ENCODE assay signal across 18 mouse cellular contexts in the genomic region with DNA sequence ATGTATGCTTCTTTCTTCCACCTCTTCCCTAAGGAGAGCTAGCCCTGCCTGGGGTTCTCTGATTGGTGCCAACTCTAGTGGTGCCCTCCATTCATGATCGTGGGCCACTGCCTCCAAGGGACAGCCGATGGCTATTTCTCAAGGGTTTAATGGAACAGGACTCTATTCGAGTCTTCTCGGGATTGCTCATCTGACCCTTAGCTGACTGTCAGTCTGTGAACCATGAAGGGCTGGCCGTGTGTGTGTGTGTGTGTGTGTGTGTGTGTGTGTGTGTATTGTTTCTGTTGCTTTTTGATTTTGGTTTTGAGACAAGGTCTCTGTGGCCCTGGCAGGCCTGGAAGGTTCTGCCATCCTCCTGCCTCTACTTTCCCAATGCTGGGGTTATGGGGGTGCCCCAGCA. TPM values are rescaled to one million over a fixed set of nuclear protein-coding genes. Genes with fewer than 3 reads are reported as not detected.
DNase-seq lines count a peak whose midpoint lies in the region; ATAC-seq and TF ChIP-seq lines count a peak whose summit lies in the region.
"Had no signal": no experiment of that assay in that cellular context is flagged by ENCODE, and none has a peak within 500 bp of the region (broad histone marks: within the 10 kb centered on the region; RNA-seq: fewer than 3 reads in every experiment).

No protein-coding gene starts in this region.

- TF ChIP-seq CTCF in lung, postnatal 0 days (IDR thresholded peaks at IDR 0.05) = no peak

- peaks cover 9% of the 10 kb centered on the region for H3K27me3 ChIP-seq in heart, embryonic 12.5 days (replicated peaks)
- no peaks in the 10 kb centered on the region for H3K27me3 ChIP-seq in lung, postnatal 0 days (replicated peaks; ENCODE audit: insufficient read depth, low read length)
- H3K27me3 ChIP-seq in hindbrain, embryonic 12.5 days = peaks cover 5% of the 10 kb centered on the region; the same call in 1 of the 2 replicates
- no peaks in the 10 kb centered on the region for H3K27me3 ChIP-seq in forebrain, embryonic 11.5 days (ENCODE audit: control insufficient read depth, insufficient read depth, low read length)
- H3K27me3 ChIP-seq: forebrain, embryonic 13.5 days had no signal

- H3K27ac ChIP-seq in heart, embryonic 12.5 days (ENCODE audit: poor library complexity, severe bottlenecking) = no peak overlapping the region
- H3K27ac ChIP-seq in lung, postnatal 0 days (ENCODE audit: low read length) = peak overlapping the region; percentile 84
- H3K27ac ChIP-seq in hindbrain, embryonic 12.5 days = no peak overlapping the region
- no peak overlapping the region for H3K27ac ChIP-seq in forebrain, embryonic 11.5 days (ENCODE audit: low read depth, low read length)
- H3K27ac ChIP-seq: forebrain, embryonic 13.5 days; hindbrain, embryonic 14.5 days had no signal

- H3K36me3 ChIP-seq in heart, embryonic 12.5 days = no peaks in the 10 kb centered on the region
- no peaks in the 10 kb centered on the region for H3K36me3 ChIP-seq in lung, postnatal 0 days (ENCODE audit: insufficient read depth, low read length)
- H3K36me3 ChIP-seq in hindbrain, embryonic 12.5 days = no peaks in the 10 kb centered on the region
- H3K36me3 ChIP-seq in forebrain, embryonic 11.5 days (ENCODE audit: control insufficient read depth, insufficient read depth, low read length) = no peaks in the 10 kb centered on the region
- H3K36me3 ChIP-seq: embryonic facial prominence, embryonic 12.5 days had no signal

- no peak overlapping the region for H3K4me2 ChIP-seq in heart, embryonic 12.5 days
- H3K4me2 ChIP-seq in lung, postnatal 0 days (replicated peaks; ENCODE audit: low read depth, low read length) = no peak overlapping the region
- H3K4me2 ChIP-seq in hindbrain, embryonic 12.5 days (replicated peaks) = no peak overlapping the region
- no peak overlapping the region for H3K4me2 ChIP-seq in forebrain, embryonic 11.5 days (ENCODE audit: low read depth, low read length, severe bottlenecking)
- H3K4me2 ChIP-seq: embryonic facial prominence, embryonic 12.5 days; forebrain, embryonic 13.5 days; hindbrain, embryonic 14.5 days had no signal

- H3K9me3 ChIP-seq in heart, embryonic 12.5 days (replicated peaks) = no peaks in the 10 kb centered on the region
- H3K9me3 ChIP-seq in lung, postnatal 0 days (ENCODE audit: low read length) = no peaks in the 10 kb centered on the region
- H3K9me3 ChIP-seq in hindbrain, embryonic 12.5 days (replicated peaks) = no peaks in the 10 kb centered on the region
- H3K9me3 ChIP-seq in forebrain, embryonic 11.5 days (ENCODE audit: control insufficient read depth, low read length) = no peaks in the 10 kb centered on the region
- H3K9me3 ChIP-seq: embryonic facial prominence, embryonic 12.5 days; forebrain, embryonic 13.5 days had no signal

- H3K9ac ChIP-seq in heart, embryonic 12.5 days = 0 out of 2 replicates have a peak overlapping the region, but pooled peaks have one; percentile 35
- H3K9ac ChIP-seq in lung, postnatal 0 days (replicated peaks; ENCODE audit: low read depth) = no peak overlapping the region
- H3K9ac ChIP-seq in hindbrain, embryonic 12.5 days = no peak overlapping the region
- H3K9ac ChIP-seq in forebrain, embryonic 11.5 days (ENCODE audit: low read length) = no peak overlapping the region
- H3K9ac ChIP-seq: forebrain, embryonic 13.5 days; forebrain, postnatal 0 days; hindbrain, embryonic 14.5 days had no signal

- ATAC-seq in heart, embryonic 12.5 days (ENCODE audit: insufficient number of reproducible peaks, low FRiP score) = no peak
- no peak for ATAC-seq in lung, postnatal 0 days
- no peak for ATAC-seq in hindbrain, embryonic 12.5 days (ENCODE audit: low FRiP score)
- ATAC-seq in forebrain, embryonic 11.5 days (replicated peaks; ENCODE audit: low FRiP score) = no peak
- ATAC-seq: forebrain, embryonic 13.5 days; forebrain, postnatal 0 days had no signal

- TF ChIP-seq EP300 in lung, postnatal 0 days (IDR thresholded peaks at IDR 0.05) = no peak

- no peak for DNase-seq in heart, adult 8-10 months (ENCODE audit: low spot score)
- peak; percentile 70 for DNase-seq in kidney, adult 9 months
- no peak for DNase-seq in kidney, adult 11 months
- no peak for DNase-seq in lung, postnatal 0 days (ENCODE audit: low spot score)
- DNase-seq in lung, postnatal 4 days = no peak
- DNase-seq in forebrain, embryonic 11.5 days (ENCODE audit: low spot score) = no peak
- DNase-seq: adrenal gland, postnatal 14 days; cerebellum, adult 11-12 months; cerebellum, adult 9-10 months; cerebellum, postnatal 25 days; forebrain, postnatal 0 days; gastrocnemius, postnatal 14 days; heart, postnatal 14 days had no signal

- H3K4me3 ChIP-seq in heart, embryonic 12.5 days = no peak overlapping the region
- no peak overlapping the region for H3K4me3 ChIP-seq in lung, postnatal 0 days (ENCODE audit: low read depth, low read length)
- H3K4me3 ChIP-seq in hindbrain, embryonic 12.5 days = no peak overlapping the region
- H3K4me3 ChIP-seq in forebrain, embryonic 11.5 days (ENCODE audit: low read depth, low read length) = no peak overlapping the region
- H3K4me3 ChIP-seq: embryonic facial prominence, embryonic 12.5 days; forebrain, embryonic 13.5 days had no signal

- peaks cover 38% of the 10 kb centered on the region for H3K4me1 ChIP-seq in heart, embryonic 12.5 days (replicated peaks)
- H3K4me1 ChIP-seq in lung, postnatal 0 days (ENCODE audit: insufficient read depth, low read depth, low read length) = peaks cover 4% of the 10 kb centered on the region; the same call in 1 of the 2 replicates
- peaks cover 8% of the 10 kb centered on the region for H3K4me1 ChIP-seq in hindbrain, embryonic 12.5 days
- peaks cover 4% of the 10 kb centered on the region; the same call in 1 of the 2 replicates for H3K4me1 ChIP-seq in forebrain, embryonic 11.5 days (replicated peaks; ENCODE audit: control insufficient read depth, insufficient read depth, low read length)

- WGBS in heart, embryonic 12.5 days = 81% methylated on average over 5 of the region's 5 CpGs
- 74% methylated on average over 5 of the region's 5 CpGs for WGBS in lung, postnatal 0 days
- 63% methylated on average over 5 of the region's 5 CpGs for WGBS in hindbrain, embryonic 12.5 days
- WGBS in forebrain, embryonic 11.5 days = 76% methylated on average over 5 of the region's 5 CpGs

RNA-seq across cellular contexts. Expression of a gene that starts 7.1 kb away (rescaled TPM):
- 13.0 and 13.2 TPM in 2 replicates for polyA plus RNA-seq in heart, embryonic 12.5 days (2016; fragmentation: Nextera tagmentation; extraction: Ambion mirVana)
- total RNA-seq in heart, adult 8-10 months (2022) = 1 to 10 TPM; 2.3 to 2.9 (median 2.5) TPM
- 47.2 and 50.5 TPM in 2 replicates for polyA plus RNA-seq in lung, postnatal 0 days (2015; fragmentation: Nextera tagmentation; extraction: Ambion mirVana)
- polyA plus RNA-seq in hindbrain, embryonic 12.5 days (2016; fragmentation: Nextera tagmentation; extraction: Ambion mirVana) = 9.6 and 10.9 TPM in 2 replicates
- 12.4 and 13.7 TPM in 2 replicates for polyA plus RNA-seq in forebrain, embryonic 11.5 days (2014; fragmentation: Nextera tagmentation; extraction: Ambion mirVana)
